Mouse (Mus musculus) adrenal gland, postnatal 14 days (tissue): ENCODE measurements around the gene Mrgpre. TPM values are rescaled to one million over a fixed set of nuclear protein-coding genes. Genes with fewer than 3 reads are reported as not detected.

Experiments used
- DNase-seq: peaks from one replicate; pipeline ENCODE4 v3.0.0; 2021; ENCODE audit warnings: mixed read lengths
- total RNA-seq: library from RNA; stranded (reverse); gene quantifications from 2 replicates; pipeline ENCODE4 v1.2.3, GENCODE M21; 2021

The Mrgpre gene
- total RNA-seq, 1 experiment from 2014 or later = 2.1 TPM

DNA sequence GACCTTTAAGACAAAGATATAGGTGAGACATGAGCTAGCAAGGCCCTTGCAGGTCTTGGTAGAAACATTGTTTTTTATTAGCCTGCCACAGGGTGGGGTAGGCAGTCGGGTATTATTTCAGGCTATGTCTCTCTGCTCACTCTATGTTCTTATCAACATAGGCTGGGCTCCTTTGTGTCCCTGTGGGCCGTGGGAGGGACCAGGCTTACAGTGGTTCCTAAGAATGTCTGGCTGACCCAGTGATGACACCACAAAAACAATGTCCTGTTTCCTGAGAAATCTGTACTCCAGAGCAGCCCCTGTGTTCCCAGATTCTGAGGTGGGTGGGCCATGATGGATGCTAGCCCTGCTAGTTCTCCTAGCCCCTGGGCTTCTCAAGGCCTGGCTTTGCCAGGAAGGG lies 6.9 kb downstream of the Mrgpre start:
- DNase-seq = no peak

DNA sequence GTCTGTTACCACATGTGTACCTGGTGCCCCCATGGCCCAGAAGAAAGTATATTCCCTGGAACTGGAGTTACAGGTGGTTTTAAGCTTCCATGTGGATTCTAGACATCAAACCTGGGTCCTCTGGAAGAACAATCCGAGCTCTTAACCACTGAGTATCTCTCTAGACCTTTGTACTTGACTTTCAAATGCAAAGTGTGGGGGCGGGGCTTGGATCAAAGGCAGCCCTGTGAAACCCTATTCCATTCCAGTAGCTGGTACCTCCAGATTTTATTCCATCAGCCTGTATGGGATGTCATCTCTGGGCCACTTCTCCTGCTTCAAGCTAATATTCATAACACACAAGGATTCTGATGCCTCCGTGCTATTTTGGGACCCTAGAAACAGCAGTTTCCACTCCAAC lies 8.2 kb downstream of the Mrgpre start:
- no peak for DNase-seq

DNA sequence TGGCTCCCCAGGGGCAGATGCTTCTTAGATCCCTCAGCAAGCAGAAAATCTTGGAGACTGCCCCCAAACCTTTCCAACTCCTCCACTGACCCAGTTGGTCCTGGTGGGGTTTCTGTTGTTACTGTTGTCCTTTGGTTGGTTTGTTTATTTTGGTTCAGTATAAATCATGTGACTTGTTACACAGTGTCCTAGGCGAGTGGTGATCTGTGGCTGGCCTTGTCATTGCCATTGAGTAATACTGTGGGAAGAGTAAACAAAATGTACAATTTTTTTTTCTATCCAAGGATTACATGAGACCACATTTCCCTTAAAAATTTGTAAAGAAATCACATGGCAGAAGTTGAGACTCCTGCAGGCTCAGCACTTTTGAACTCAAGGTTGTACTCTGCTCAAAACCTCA lies 14.8 kb downstream of the Mrgpre start:
- DNase-seq = no peak

DNA sequence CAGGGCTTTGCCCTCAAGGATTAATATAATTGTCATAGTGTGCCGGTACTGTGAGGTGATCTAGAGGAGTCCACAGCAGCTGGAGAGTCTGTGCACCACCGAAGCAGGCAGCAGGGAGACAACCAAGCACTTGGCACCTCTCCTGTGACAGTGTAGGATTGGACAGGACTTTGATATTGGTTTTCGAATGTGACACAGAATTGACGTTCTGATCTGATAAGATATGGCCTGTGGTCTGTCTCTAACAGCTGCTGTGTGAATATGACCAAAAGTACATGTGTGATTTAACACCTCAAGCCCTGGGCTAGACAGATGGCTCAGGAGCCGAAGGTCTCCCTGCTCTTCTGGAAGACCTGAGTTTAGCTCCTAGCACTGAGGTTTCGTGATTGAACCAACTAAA lies 16.0 kb downstream of the Mrgpre start:
- DNase-seq = no peak

DNA sequence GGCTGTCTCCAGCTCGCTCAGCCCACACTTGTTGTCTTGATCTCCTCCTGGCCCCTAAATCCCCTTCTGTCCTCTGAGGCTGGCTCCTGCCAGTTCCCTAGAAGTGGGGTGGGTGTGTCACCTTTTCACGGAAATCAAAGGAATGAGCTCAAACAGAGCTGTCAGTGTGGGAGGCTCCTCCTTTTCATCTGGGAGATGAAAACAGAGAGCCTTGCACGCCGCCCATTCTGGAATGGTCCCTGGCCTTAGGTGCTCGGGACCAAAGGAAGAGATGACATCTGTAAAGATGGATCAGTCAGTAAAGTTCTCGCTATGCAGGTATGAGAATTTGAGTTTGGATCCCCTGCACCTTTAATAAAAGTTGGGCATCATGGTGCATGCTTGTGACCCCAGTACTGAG lies 17.4 kb downstream of the Mrgpre start, which contains the start of gene Mrgprg:
Gene Mrgprg, minus strand, starts transcription at position 101 of the 400 bp plus-strand sequence.
- DNase-seq = no peak

DNA sequence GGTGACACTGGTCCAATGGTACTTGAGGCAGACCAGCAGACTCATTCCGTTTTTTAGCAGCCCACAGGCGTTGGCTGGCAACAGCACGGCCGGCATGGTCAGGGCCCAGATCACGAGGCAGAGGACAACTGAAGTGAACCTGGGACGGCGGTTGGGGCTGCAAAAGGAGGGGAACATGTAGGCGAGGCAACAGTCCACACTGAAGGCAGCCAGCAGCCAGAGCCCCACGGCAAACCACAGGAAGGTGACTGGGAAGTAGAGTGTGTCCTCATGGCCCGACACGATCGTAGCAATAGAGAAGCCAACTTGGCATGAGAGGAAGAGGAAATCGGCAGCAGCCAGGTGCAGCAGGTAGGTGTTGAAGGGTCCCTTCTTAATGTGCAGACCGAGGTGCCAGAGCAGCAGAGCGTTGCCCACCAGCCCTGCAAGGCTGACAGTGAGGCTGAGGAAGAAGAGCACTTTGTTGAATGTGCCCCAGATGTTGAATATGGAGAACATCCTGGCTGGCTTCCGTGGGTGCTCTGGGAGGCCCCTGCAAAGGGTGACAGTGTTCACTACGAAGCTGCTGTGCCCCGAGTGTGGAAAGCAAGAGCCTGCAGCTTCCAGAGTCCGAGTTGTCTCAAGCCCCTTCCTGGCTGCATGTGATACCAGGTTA lies 19.3 kb downstream of the Mrgpre start:
- DNase-seq = no peak

DNA sequence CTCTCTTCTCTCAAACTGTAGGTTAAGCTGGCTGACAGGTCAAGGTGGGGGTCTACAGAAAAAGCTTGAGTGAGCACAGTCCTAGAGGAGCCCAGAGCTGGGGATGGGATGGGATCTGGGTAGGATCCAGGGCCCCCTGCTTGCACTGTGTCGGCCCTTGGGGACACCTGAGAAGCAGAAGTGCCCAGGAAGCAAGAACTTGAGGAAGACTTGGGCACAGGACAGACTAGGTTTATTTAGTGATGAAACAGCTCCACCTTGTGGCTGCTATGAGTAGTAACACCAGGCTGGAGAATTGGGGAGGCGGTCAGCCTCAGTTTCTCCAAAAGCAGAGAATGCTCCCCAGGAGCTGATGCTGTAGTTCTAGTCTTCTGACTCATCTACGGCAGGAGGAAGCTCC lies 20.5 kb downstream of the Mrgpre start:
- DNase-seq = peak; percentile 39

DNA sequence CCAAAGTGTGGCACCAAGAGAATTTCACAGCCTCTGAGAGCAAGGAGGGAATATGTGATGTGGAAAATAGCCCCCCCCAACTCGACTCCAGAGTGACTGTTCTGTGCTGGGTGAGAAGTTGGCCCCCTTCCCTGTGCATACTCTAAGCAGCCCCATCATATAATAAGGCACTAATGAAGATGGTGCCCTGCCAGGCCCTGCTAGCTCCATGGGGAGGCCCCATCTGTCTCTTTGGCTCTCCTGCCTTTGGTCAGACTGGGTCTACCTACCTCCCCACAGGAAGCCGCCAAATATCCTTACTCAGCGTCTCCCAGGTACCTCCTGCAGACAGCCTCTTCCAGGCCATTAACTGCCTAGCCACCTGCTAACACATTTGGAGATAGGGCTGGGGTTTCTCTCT lies 25.3 kb downstream of the Mrgpre start:
- DNase-seq = no peak

DNA sequence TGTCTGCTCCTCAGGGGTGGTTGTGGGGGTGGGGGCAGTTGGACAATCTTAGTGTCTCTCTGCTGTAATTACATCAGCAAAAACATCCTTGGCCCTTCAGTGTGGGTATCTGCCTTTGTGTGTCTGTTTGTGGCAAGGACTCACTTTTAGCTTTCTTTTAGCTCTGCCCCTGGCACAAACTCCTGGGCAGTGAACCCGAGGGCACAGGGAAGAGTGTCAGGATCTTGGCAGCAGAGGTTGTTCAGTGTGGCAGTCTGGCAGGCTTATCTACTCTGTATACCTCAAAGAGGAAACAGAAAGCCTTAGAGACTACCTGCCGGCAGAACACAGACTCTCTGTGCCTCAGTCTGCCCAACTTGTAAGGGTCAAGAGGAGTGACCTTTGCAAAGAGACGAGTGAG lies 26.6 kb downstream of the Mrgpre start:
- no peak for DNase-seq

DNA sequence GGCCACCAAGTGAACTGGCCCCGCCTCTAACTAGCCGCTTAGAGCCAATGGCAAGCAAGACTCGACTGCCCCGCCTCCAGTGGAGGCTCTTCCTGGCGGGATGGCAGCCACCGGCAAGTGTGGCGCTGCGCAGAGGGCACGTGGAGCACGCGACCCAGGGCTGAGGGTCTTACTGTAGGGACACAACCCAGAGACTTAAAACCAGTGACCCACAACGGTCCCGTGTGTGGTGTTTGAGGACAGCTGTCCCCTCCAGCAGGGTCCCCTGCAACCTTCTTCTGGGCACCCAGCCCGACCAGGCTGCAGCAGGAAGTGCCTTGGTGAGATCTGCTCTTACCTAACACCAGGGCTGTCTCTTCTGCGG lies 27.3 kb downstream of the Mrgpre start:
- DNase-seq = peak; percentile 89

DNA sequence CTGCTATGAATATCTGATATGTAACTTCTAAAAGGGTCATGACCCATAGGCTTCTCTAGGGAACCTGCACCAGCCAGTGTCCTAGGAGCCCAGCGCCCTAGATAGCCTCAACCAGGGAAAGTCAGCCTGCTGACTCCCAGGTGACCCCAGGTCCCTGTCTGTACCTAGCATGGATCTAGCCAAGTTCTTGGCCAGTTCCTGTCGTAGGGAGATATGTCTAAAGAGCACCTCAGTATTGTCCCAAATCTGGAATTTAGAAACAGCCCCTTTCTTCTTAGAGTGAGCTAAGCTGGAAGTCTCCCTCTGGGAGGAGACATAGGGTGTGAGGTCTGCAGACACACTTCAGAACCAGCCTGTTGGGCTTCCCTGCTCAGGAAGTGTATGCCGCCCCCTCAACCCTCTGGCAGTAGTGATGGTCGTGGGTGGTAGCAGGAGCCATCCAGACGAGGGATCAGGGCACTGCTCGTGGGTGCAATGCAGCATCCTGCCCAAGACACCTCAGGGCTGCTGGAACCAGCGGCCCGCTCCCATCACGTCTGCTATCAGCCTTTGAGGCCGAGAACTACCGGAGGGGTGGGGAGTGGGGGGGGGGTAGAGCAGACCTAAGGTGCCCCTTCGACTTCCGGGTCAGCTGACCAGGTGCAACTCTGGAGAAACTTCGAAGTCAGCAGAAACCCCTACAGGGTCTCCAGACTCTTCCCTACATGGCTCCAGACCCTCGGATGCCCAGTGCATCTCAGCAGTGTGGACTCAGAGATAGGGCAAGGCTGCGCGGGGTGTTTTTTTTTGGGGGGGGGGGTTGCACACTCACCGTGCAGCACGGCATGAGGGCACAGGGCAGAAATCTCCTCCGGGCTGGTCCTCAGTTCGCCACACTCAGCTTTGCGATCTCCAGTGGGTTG lies 27.9 kb downstream of the Mrgpre start, which contains the start of gene Osbpl5:
Gene Osbpl5, minus strand, starts transcription at position 861 of the 902 bp plus-strand sequence.
- no peak for DNase-seq

DNA sequence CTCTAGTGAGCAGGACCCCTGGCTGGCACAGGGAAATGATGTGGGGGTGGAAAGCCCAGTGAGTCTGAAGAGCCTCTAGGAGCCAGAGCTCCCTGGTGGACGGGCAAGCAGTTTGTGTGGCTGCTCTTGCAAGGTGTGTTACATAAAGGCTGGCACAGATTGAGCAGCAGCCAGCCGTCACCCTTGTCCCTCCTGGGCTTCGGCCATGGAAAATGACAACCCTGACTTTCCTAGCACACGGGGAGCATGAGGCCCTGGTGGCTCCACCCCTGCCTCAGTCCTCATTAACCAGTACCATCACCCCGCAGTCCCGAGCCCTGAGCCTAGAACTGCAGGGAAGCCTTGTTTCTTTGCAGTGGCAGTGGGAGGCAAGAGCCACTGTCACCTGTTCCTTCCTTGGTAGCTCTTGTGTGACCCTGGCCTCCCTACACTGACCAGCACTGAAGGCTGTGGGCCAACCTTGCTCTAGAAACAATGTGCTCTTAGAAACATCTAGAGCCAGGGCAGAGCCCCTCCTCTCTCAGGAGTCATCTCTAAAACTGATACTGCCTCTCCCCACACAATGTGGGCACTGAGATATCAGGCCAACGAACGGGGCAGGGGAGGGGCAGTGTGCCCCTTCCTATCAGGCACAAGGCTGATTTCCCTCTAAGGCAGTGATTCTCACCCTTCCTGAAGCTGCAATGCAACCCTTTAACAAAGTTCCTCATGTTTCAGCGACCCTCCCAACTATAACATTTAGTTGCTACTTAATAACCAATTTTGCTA lies 28.8 kb downstream of the Mrgpre start:
- DNase-seq = peak; percentile 49

DNA sequence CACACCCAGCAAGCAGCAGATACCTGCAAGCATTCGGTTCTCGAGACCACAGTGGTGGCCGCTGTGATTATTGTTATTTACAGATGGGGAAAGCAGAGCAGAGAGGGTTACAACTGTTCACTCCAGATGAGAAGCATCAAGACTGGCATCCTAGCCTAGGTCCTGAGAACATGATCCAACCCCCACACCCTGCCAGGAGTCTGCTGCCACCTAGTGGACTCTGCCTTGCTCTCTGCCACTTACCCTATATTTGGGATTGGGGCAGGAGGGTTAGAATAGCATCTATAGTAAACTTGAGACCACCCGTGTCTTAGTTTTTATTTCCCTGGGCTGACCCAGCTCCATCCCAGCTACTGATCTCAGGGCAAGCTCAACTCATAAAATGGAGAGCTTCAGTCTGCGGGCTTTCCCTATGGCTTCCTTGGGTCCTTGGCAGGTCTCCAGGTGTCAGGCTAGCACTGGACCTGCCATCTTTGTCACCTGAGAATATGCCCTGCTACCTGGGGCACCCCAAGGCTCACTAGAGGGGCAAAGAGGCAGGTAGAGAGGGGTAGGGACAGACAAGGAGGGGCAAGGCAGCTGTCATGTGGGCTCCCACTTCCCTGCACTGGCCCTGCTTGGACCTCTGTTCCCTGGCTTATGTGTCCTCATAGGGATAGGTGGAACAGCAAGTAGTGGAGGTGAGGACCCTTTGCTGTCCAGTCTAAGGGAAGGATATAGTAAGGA lies 30.1 kb downstream of the Mrgpre start:
- DNase-seq = peak; percentile 81

DNA sequence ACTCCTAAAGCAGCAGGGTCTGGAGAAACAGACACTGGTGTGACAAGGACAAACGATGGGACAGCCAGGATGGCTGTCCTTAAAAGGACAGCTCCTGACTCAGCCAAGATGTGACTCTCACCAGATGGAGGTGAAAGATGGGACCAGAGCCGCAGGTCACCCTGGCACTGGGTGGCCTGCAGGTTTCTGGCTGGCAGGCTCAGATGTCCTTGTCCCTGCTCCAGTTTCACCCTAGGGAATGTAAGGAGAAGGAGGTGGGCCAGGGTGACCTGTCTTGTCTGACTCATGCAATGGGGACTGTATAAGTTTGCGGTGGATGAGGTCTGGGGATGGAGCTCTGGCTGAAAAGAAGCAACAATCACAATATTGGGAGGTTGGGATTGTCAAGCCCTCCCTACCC lies 31.7 kb downstream of the Mrgpre start:
- DNase-seq = peak; percentile 12

DNA sequence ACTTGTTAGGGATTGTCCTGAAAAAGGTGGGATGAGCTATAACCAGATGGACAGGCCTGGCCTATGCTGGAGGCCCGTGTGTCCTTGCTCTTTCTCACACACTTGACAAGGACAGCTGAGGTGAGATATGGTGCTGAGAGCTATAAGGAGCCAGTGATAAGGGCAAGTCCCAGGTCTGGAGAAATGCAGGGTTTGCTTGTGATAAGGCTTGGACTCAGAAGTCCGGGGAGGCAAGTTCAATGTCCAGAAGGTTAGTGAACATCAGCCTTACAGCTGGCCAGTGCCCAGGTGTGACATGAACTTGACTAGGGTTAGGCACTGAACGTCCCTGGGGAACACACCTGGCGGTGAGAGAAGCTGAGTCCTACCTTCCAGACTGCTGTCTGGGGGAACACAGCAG lies 32.2 kb downstream of the Mrgpre start:
- peak; percentile 12 for DNase-seq

DNA sequence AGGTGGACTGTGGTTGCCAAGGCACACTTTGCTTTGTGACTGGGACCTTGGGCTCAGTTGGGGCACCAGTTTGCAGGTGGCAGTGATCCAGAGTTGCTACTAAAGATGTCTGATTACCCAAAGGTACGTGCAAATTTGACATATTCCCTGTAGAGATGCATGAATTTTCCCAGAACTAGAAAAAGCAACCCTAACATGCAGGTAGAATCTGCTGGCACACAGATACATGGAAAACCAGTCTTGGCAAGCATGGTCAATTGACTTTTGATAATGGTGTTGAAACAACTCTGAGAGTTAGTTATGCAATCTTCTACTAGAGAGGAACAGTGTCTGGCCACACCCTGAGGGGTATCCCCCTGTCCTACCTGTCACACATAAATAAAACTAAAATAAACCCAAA lies 32.9 kb downstream of the Mrgpre start:
- peak; percentile 3 for DNase-seq

DNA sequence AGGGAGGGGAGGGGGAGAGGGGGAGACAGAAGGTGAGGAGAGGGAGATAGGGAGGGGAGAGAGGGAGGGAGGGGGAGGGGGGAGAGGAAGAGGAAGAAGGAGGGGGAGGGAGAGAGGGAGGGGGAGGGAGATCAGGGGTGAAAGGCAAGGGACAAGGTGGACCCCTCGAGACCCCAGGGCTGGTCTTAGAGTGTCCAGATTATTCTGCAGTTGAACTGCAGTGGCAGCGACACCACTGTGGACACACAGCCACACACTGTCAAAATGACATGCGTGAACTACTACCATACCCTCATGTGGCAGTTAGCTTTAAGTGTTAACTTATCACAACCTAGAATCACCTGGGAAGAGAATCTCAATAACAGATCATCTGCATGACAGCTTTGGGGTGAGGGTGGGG lies 35.3 kb downstream of the Mrgpre start:
- DNase-seq = no peak

DNA sequence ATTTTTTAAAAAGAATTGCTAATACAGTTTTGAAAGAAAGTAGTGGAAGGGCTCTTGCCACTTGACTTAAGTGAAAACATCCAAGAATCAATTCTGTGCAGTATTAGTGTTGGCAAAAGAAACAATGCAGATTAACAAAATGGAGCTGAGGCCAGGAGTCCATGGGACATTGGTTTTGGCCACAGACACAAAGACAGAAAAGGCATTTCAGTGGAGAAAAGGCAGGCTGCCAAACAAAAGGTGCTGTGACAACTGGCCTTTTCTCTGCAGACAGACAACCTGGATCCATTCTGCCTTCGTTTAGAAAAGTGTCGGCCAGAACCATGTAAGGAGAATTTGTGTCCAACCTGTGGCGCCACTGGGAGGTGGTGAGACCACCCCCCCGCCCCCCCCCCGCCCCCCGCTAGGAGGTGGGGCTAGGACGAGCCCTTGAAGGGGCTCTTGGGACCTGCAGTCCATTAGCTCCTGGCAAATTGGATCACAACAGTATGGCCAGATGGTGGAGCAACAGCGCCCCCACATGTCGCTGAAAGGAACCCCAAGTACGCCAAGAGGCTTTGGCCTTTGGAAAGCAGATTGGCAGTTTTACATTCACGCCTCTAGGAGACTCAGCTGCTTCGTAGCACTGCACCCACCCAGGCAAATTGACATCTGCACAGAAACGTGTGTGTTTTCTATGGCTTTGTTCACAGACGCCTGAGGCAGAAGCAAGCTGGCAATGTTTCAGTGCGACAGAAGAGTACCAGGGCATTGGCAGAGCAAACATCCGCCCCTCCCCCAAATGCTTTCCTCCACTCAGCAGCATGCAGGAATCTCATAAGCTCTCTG lies 36.0 kb downstream of the Mrgpre start:
- peak; percentile 92 for DNase-seq

DNA sequence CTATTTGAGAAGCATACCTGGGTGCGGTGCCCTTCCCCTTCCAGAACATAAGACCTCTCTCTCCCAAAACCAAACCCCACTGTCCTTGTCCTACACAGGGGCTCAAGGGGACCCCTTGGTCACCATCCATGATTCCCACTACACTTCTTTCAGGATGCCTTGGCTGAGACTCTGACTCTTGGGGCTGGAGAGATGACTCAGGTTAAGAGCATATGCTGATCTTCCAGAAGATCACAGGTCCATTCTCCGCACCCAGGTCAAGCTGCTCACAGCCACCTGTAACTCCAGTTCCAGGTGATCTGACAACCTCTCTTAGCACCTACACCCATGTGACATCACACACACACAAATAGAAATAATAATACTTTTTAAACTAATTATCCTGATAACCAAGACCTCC lies 43.6 kb downstream of the Mrgpre start:
- DNase-seq = no peak

DNA sequence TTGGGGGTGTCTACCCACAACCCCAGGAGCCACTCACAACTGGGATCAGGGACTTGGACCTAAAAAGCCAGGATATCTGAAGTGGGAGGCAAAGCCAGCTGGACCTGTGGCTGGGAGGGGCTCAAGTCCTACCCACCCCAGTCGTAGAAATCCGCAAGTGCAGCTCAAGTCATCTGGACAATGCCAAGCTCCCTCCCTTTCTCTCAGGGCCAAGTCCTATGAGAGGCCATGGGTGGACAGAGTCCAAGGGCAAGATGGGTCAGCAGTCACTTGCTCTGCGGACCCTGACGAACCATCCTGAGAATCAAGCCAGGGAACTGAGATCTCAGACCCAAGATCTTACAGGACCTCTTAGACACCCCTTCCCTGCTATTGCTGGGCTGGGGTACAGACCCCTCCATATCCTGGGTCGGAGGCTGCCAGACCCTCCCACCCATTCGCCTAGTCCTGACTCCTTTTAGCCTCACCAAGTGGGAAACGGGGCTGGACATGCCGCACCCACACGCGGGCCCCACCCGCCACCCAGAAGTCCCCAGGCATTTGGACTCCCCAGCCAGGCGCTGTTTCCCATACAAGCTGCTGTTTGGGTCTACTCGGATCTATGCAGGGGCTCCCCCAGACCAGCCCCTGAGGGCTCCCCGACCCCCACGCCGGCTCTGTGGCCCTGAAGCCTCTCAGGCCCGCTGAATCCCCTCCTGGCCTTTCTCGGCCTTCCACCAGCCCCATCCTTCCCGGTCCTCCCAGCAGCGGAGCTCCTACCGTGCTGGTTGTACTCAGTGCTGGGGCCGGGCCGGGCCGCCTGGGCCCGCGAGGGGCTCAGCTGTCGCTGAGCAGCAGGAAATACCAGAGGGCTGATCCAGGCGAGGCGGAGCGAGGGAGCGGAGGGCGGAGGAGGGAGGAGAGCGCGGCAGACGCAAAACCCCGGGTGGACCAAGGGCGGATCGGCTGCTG lies 44.5 kb downstream of the Mrgpre start:
- peak; percentile 93 for DNase-seq
